Mouse (Mus musculus) forebrain, embryonic 10.5 days (tissue): ENCODE results near the gene C1qtnf6. TPM values are rescaled to one million over a fixed set of nuclear protein-coding genes. Genes with fewer than 3 reads are reported as not detected.

Experiments used
- DNase-seq: peaks from one replicate; pipeline ENCODE4 v3.0.0-alpha.2; 2017; ENCODE audit warnings: low spot score; ENCODE audit errors: extremely low spot score
- H3K27ac ChIP-seq: fragments of 300-500 bp; sonication (generic); 2 replicates; pipeline ENCODE4 v1.5.1; 2016; ENCODE audit warnings: mild to moderate bottlenecking
- H3K27me3 ChIP-seq: fragments of 300-500 bp; sonication (generic); 2 replicates; pipeline ENCODE4 v1.6.1; 2016; ENCODE audit warnings: mild to moderate bottlenecking; ENCODE audit not compliant: poor library complexity, severe bottlenecking
- H3K36me3 ChIP-seq: fragments of 300-500 bp; sonication (generic); replicated peaks from 2 replicates; pipeline ENCODE4 v1.6.1; 2016; ENCODE audit warnings: mild to moderate bottlenecking, moderate library complexity
- H3K4me1 ChIP-seq: fragments of 300-500 bp; sonication (generic); 2 replicates; pipeline ENCODE4 v1.6.1; 2016
- H3K4me3 ChIP-seq: fragments of 300-500 bp; sonication (generic); 2 replicates; pipeline ENCODE4 v1.5.1; 2016; ENCODE audit warnings: mild to moderate bottlenecking, moderate library complexity
- H3K9me3 ChIP-seq: fragments of 300-500 bp; sonication (generic); 2 replicates; pipeline ENCODE4 v1.6.1; 2016; ENCODE audit warnings: mild to moderate bottlenecking, moderate library complexity
- WGBS: fragments of 180-500 bp; shearing (Covaris S2); methylation state at CpG from one replicate; pipeline ENCODE4 v1.1.7; 2016; 5-methylcytosine and 5-hydroxymethylcytosine counted together
- polyA plus RNA-seq: library from polyadenylated mRNA; unstranded; fragments of >200 nt; fragmentation: Nextera tagmentation; extraction: Ambion mirVana; gene quantifications from 2 replicates; pipeline ENCODE4 v1.2.1, GENCODE M21; 2016

The C1qtnf6 gene
- polyA plus RNA-seq, 1 experiment from 2014 or later = 8.4 TPM

- H3K9me3 ChIP-seq = peaks cover 6% of the 10 kb centered on the region; the same call in 1 of the 2 replicates
- DNase-seq = no peak
- peaks cover 7% of the 10 kb centered on the region for H3K4me1 ChIP-seq
- 96% methylated on average over 5 of the region's 5 CpGs for WGBS
- no peak overlapping the region for H3K27ac ChIP-seq
- H3K4me3 ChIP-seq = no peak overlapping the region
- H3K36me3 ChIP-seq = no peaks in the 10 kb centered on the region
- H3K27me3 ChIP-seq = no peaks in the 10 kb centered on the region
Measured at GRCm38 (mm10) chr15:78504816-78505215, 26.4 kb downstream of the C1qtnf6 start.

GRCm38 (mm10) chr15:78504013-78504412, 27.2 kb downstream of the C1qtnf6 start:
- no peak for DNase-seq
- 89% methylated on average over 1 of the region's 1 CpGs for WGBS
- no peaks in the 10 kb centered on the region for H3K36me3 ChIP-seq

GRCm38 (mm10) chr15:78502437-78503132, 28.6 kb downstream of the C1qtnf6 start:
- no peaks in the 10 kb centered on the region for H3K4me1 ChIP-seq
- H3K9me3 ChIP-seq = peaks cover 6% of the 10 kb centered on the region; the same call in 1 of the 2 replicates
- DNase-seq = no peak
- H3K27ac ChIP-seq = no peak overlapping the region
- H3K36me3 ChIP-seq = no peaks in the 10 kb centered on the region
- H3K4me3 ChIP-seq = no peak overlapping the region
- H3K27me3 ChIP-seq = no peaks in the 10 kb centered on the region
- 87% methylated on average over 18 of the region's 18 CpGs for WGBS

More at GRCm38 (mm10) chr15:78504013-78504412, 27.2 kb downstream of the C1qtnf6 start:
- Histone ChIP-seq H3K27me3 (no peaks in the 10 kb centered on the region), H3K27ac (no peak overlapping the region), H3K4me1 (peaks cover 3% of the 10 kb centered on the region; the same call in 1 of the 2 replicates), H3K9me3 (peaks cover 6% of the 10 kb centered on the region; the same call in 1 of the 2 replicates), H3K4me3 (no peak overlapping the region)

GRCm38 (mm10) chr15:78494968-78495406, 36.2 kb downstream of the C1qtnf6 start, which contains the start of gene Il2rb:
Il2rb (minus strand) TSS chr15:78495271.
- no peaks in the 10 kb centered on the region for H3K9me3 ChIP-seq
- H3K27me3 ChIP-seq = no peaks in the 10 kb centered on the region
- DNase-seq = no peak
- H3K4me3 ChIP-seq = no peak within 1 kb of the TSS
- no peaks in the 10 kb centered on the region for H3K36me3 ChIP-seq
- H3K27ac ChIP-seq = no peak within 1 kb of the TSS
- WGBS = 90% methylated on average over 11 of the region's 11 CpGs
- 0 out of 2 replicates have a peak, but pooled peaks cover 2% of the 10 kb centered on the region for H3K4me1 ChIP-seq

- Histone ChIP-seq H3K27me3 (no peaks in the 10 kb centered on the region), H3K4me3 (no peak overlapping the region), H3K27ac (no peak overlapping the region), H3K9me3 (no peaks in the 10 kb centered on the region), H3K4me1 (0 out of 2 replicates have a peak, but pooled peaks cover 3% of the 10 kb centered on the region), H3K36me3 (no peaks in the 10 kb centered on the region)
- no peak for DNase-seq
- WGBS = 85% methylated on average over 10 of the region's 10 CpGs
Measured at GRCm38 (mm10) chr15:78493401-78494010, 37.7 kb downstream of the C1qtnf6 start.

GRCm38 (mm10) chr15:78491301-78491700, 39.9 kb downstream of the C1qtnf6 start:
- no peak for DNase-seq
- Histone ChIP-seq H3K36me3 (no peaks in the 10 kb centered on the region), H3K27ac (no peak overlapping the region), H3K4me1 (0 out of 2 replicates have a peak, but pooled peaks cover 3% of the 10 kb centered on the region), H3K4me3 (no peak overlapping the region), H3K27me3 (no peaks in the 10 kb centered on the region), H3K9me3 (no peaks in the 10 kb centered on the region)
- 74% methylated on average over 3 of the region's 3 CpGs for WGBS

- WGBS = 81% methylated on average over 8 of the region's 8 CpGs
- no peaks in the 10 kb centered on the region for H3K36me3 ChIP-seq
- H3K9me3 ChIP-seq = no peaks in the 10 kb centered on the region
- no peak for DNase-seq
- no peak overlapping the region for H3K4me3 ChIP-seq
- H3K4me1 ChIP-seq = 0 out of 2 replicates have a peak, but pooled peaks cover 3% of the 10 kb centered on the region
- H3K27ac ChIP-seq = no peak overlapping the region
- no peaks in the 10 kb centered on the region for H3K27me3 ChIP-seq
Measured at GRCm38 (mm10) chr15:78489906-78490305, 41.3 kb downstream of the C1qtnf6 start.

GRCm38 (mm10) chr15:78489248-78489647, 42.0 kb downstream of the C1qtnf6 start:
- Histone ChIP-seq H3K4me1 (0 out of 2 replicates have a peak, but pooled peaks cover 3% of the 10 kb centered on the region), H3K9me3 (no peaks in the 10 kb centered on the region), H3K27ac (no peak overlapping the region), H3K27me3 (no peaks in the 10 kb centered on the region), H3K4me3 (no peak overlapping the region), H3K36me3 (no peaks in the 10 kb centered on the region)
- WGBS = 98% methylated on average over 3 of the region's 3 CpGs
- DNase-seq = no peak

- Histone ChIP-seq H3K4me1 (0 out of 2 replicates have a peak, but pooled peaks cover 3% of the 10 kb centered on the region), H3K36me3 (no peaks in the 10 kb centered on the region), H3K9me3 (no peaks in the 10 kb centered on the region), H3K27ac (no peak overlapping the region), H3K4me3 (no peak overlapping the region), H3K27me3 (no peaks in the 10 kb centered on the region)
- WGBS = 72% methylated on average over 4 of the region's 4 CpGs
- DNase-seq = no peak
Measured at GRCm38 (mm10) chr15:78487066-78487465, 44.1 kb downstream of the C1qtnf6 start.

GRCm38 (mm10) chr15:78486564-78486963, 44.7 kb downstream of the C1qtnf6 start:
- Histone ChIP-seq H3K4me3 (no peak overlapping the region), H3K36me3 (no peaks in the 10 kb centered on the region), H3K27me3 (no peaks in the 10 kb centered on the region), H3K9me3 (no peaks in the 10 kb centered on the region), H3K27ac (no peak overlapping the region), H3K4me1 (0 out of 2 replicates have a peak, but pooled peaks cover 3% of the 10 kb centered on the region)
- WGBS = 80% methylated on average over 1 of the region's 1 CpGs
- no peak for DNase-seq

- DNase-seq = no peak
- Histone ChIP-seq H3K4me1 (0 out of 2 replicates have a peak, but pooled peaks cover 3% of the 10 kb centered on the region), H3K36me3 (no peaks in the 10 kb centered on the region), H3K27ac (no peak overlapping the region), H3K27me3 (no peaks in the 10 kb centered on the region), H3K9me3 (no peaks in the 10 kb centered on the region), H3K4me3 (no peak overlapping the region)
- 73% methylated on average over 4 of the region's 4 CpGs for whole genome bisulfite sequencing
Measured at GRCm38 (mm10) chr15:78483311-78483710, 47.9 kb downstream of the C1qtnf6 start.

GRCm38 (mm10) chr15:78482518-78482917, 48.7 kb downstream of the C1qtnf6 start:
- Histone ChIP-seq H3K27ac (no peak overlapping the region), H3K4me3 (no peak overlapping the region), H3K9me3 (no peaks in the 10 kb centered on the region), H3K27me3 (no peaks in the 10 kb centered on the region), H3K4me1 (0 out of 2 replicates have a peak, but pooled peaks cover 3% of the 10 kb centered on the region), H3K36me3 (no peaks in the 10 kb centered on the region)
- WGBS = 74% methylated on average over 3 of the region's 3 CpGs
- DNase-seq = no peak
